Mouse (Mus musculus) embryo, embryonic 9.5 days (tissue): ENCODE results near the gene Olfr483.

Source experiments
- DNase-seq: peaks from one replicate; pipeline ENCODE4 v3.0.0-alpha.2; 2017; ENCODE audit errors: extremely low spot score

The Olfr483 gene

DNA sequence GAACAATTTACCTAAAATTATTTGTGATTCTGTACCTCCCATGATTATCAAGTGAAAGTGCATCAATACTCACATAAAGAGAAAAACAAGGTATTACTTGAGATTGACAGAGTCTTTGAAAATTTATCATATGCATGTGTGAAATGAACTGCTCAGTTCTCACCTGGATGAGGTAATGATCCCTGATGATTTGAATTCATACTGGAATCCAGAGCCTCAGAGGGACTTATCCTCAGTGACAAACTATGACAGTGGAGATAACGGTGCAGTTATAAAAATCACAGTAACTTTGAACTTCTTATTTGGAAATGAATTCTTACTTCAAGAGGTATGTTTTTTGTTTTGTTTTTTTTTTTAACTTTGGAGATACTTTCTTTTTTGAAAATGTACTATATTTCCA, at the start of gene Olfr483:
TSS of gene Olfr483 (plus strand) at position 301 of the 400 bp plus-strand sequence.
- no peak for DNase-seq

DNA sequence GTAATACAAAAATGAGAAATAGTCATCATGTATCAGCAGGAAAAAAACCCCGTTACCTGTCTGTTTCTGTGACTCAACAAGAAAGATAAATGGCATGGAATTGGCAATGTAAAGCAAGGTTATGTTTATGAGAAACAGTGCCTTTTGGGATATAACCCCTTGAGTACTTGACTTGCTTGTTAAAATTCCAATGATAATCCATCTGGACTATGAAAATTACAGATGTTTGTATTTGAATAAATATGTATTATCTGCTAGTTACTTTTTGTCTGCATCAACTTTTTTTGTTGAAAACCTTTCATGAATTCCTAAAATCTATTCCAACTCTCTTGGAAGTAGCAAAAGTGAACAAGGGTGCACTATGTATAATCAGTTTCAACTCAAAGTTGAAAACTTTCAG, 33.4 kb upstream of the Olfr483 start, which contains the start of gene Olfr480:
TSS of gene Olfr480 (minus strand) at position 101 of the 400 bp plus-strand sequence.
- no peak for DNase-seq

DNA sequence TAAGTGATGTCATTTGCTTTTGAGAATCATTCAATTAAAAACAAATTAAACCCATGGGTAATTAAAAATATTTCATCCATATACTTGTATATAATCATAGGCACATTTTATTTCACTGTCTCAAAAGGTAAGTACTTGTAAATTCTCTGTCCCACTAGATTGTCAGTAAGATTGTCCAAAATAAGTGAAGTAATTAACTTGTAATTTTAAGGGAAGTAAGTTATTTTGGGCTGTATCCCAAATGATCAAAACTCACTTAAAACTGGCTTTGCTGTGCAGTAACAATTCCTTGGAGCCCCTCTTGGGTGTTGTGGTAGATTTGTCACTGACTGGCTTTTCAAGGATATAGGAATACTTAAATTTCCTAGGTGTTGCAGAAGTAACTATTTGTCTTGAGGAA, 21.1 kb upstream of the Olfr483 start, which contains the start of gene Olfr481:
TSS of gene Olfr481 (plus strand) at position 301 of the 400 bp plus-strand sequence.
- DNase-seq: no peak

DNA sequence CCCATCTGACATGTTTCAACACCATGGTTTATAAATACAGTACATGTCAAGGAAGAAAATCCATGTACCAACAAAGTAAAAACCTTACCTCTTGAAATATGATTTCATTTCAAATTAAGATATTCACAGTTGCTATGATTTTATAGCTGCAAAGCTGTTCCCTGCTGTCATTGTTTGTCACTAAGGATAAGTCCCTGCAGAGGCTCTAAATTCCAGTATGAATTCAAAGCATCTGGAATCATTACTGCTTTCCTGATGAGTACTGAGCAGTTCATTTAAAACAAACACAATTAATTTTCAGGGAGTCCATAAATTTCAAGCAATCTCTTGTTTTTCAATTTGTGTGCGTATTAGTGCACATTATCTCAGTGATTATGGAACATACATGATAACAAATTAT, 3.2 kb upstream of the Olfr483 start, which contains the start of gene Olfr482:
TSS of gene Olfr482 (minus strand) at position 101 of the 400 bp plus-strand sequence.
- no peak for DNase-seq

DNA sequence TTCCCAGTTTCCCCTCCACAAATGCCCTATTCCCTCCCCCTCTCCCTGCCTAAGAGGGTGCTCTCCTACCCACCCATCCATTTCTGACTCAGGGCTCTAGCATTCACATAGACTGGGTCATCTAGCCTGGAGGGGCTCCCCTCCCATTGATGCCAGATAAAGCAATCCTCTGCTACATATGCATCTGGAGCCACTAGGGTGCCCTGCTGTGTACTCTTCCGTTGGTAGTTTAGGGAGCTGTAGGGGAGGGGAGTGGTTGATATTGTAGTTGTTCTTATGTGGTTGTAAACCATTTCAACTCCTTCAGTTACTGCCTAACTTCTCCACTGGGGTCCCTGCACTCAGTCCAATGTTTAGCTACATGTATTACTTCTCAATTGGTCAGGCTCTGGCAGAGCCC, 20.0 kb downstream of the Olfr483 start:
- no peak for DNase-seq

DNA sequence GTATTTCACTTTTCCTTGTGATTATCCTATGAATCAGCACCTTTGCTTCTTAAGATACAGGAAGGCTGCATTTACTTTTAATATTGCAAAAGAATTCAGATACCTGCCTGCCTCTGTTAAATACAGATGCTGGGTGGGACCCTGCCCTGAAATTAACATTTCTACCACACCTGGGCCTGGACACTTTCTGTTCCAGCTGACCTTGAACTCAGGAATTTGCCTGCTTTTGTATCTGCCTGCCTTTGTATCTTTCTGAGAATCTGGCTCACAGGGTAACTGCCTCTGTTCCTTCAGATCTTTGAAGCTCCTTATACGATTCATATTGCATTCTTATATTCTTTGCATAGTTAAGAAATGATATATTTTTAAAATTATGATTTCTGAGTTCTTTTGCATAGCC, 20.8 kb downstream of the Olfr483 start:
- DNase-seq: no peak

DNA sequence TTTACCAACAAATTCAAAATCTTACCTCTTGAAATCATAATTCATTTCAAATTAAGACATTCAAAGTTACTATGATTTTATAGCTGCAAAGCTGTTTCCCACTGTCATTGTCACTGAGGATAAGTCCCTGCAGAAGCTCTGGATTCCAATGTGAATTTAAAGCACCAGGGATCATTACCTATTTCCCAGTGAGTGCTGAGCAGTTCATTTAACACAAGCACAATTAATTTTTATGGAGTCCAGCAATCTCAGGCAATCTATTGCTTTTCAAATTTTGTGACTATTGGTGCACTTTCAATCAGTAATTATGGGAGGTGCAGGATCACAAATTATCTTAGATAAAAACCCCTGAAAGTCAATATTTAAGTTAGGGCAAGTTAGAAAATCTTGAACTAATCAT, 26.7 kb downstream of the Olfr483 start, which contains the start of gene Olfr484:
TSS of gene Olfr484 (minus strand) at position 101 of the 400 bp plus-strand sequence.
- no peak for DNase-seq
